Mouse (Mus musculus) MEL (cell line): ENCODE measurements around the gene St6galnac3. TPM values are rescaled to one million over a fixed set of nuclear protein-coding genes. Genes with fewer than 3 reads are reported as not detected.

Source experiments
- DNase-seq: peaks from one replicate; pipeline ENCODE4 v3.0.0; 2011; ENCODE audit warnings: low read depth, low spot score
- H3K27ac ChIP-seq: 2 replicates; pipeline ENCODE4 v1.5.1; 2012; ENCODE audit warnings: low read depth, mild to moderate bottlenecking, control low read depth, low read length, moderate library complexity; ENCODE audit not compliant: control insufficient read depth
- H3K27me3 ChIP-seq, 2 experiments: fragments of 150-350 bp in 1 of 2; sonication (generic) in 1 of 2; 2 replicates each; pipeline ENCODE4 v1.6.1; 2012; ENCODE audit warnings: low read length in 2 of 2, mild to moderate bottlenecking in 2 of 2, improper control_type of control experiment in 1 of 2, moderate library complexity in 1 of 2; ENCODE audit not compliant: insufficient read depth in 2 of 2, control insufficient read depth in 1 of 2
- H3K36me3 ChIP-seq, 2 experiments: 2 replicates each; pipeline ENCODE4 v1.6.1; 2012 to 2014; ENCODE audit warnings: low read length in 2 of 2, improper control_type of control experiment in 1 of 2, inconsistent platforms in 1 of 2, mild to moderate bottlenecking in 1 of 2; ENCODE audit not compliant: insufficient read depth in 2 of 2, control insufficient read depth in 1 of 2
- H3K4me1 ChIP-seq, 2 experiments: fragments of 150-350 bp in 1 of 2; sonication (generic) in 1 of 2; 2 replicates each; pipeline ENCODE4 v1.6.1; 2012; ENCODE audit warnings: low read length in 2 of 2, improper control_type of control experiment in 1 of 2, mild to moderate bottlenecking in 1 of 2; ENCODE audit not compliant: insufficient read depth in 2 of 2, control insufficient read depth in 1 of 2
- H3K4me3 ChIP-seq, 2 experiments: fragments of 150-350 bp in 1 of 2; sonication (generic) in 1 of 2; 2 replicates each; pipeline ENCODE4 v1.5.1; 2012; ENCODE audit warnings: low read depth in 2 of 2, low read length in 2 of 2, mild to moderate bottlenecking in 2 of 2, moderate library complexity in 2 of 2, control low read depth in 1 of 2, improper control_type of control experiment in 1 of 2; ENCODE audit not compliant: control insufficient read depth in 1 of 2, insufficient read depth in 1 of 2
- H3K79me2 ChIP-seq: 2 replicates; pipeline ENCODE4 v1.6.1; 2012; ENCODE audit warnings: mild to moderate bottlenecking, low read length, moderate library complexity; ENCODE audit not compliant: control insufficient read depth, poor library complexity, insufficient read depth
- H3K9ac ChIP-seq: 2 replicates; pipeline ENCODE4 v1.6.1; 2012; ENCODE audit warnings: low read depth, mild to moderate bottlenecking, control low read depth, low read length, moderate library complexity; ENCODE audit not compliant: control insufficient read depth, poor library complexity, severe bottlenecking
- H3K9me3 ChIP-seq: fragments of 150-350 bp; sonication (generic); replicated peaks from 2 replicates; pipeline ENCODE4 v1.6.1; 2012; ENCODE audit warnings: mild to moderate bottlenecking, low read length, improper control_type of control experiment, moderate library complexity; ENCODE audit not compliant: insufficient read depth
- BHLHE40 ChIP-seq: IDR thresholded peaks from 2 replicates; pipeline ENCODE4 v1.6.1; 2012; ENCODE audit warnings: low read depth, mild to moderate bottlenecking, inconsistent platforms, low read length, improper control_type of control experiment, borderline replicate concordance
- CHD1 ChIP-seq: IDR thresholded peaks from 2 replicates; pipeline ENCODE4 v1.6.1; 2012; ENCODE audit warnings: low read depth, mild to moderate bottlenecking, inconsistent platforms, low read length, improper control_type of control experiment
- CTCF ChIP-seq, 3 experiments: IDR thresholded peaks in 2 of 3; conservative IDR thresholded peaks in 1 of 3; 2 replicates each; pipeline ENCODE4 v1.5.1; 2011 to 2012; ENCODE audit warnings: low read length in 3 of 3, low read depth in 2 of 3, mild to moderate bottlenecking in 2 of 3, improper control_type of control experiment in 1 of 3, inconsistent platforms in 1 of 3, mixed read lengths in 1 of 3, moderate library complexity in 1 of 3; ENCODE audit not compliant: control insufficient read depth in 1 of 3, insufficient read depth in 1 of 3, poor library complexity in 1 of 3, severe bottlenecking in 1 of 3
- ELF1 ChIP-seq: IDR thresholded peaks from 2 replicates; pipeline ENCODE4 v1.6.1; 2014; ENCODE audit warnings: low read depth, mild to moderate bottlenecking, inconsistent platforms, low read length, improper control_type of control experiment, moderate library complexity
- EP300 ChIP-seq, 2 experiments: IDR thresholded peaks; 2 replicates each; pipeline ENCODE4 v1.6.1; 2011; ENCODE audit warnings: improper control_type of control experiment in 2 of 2, low read length in 2 of 2, low read depth in 1 of 2, mild to moderate bottlenecking in 1 of 2
- ETS1 ChIP-seq: IDR thresholded peaks from 2 replicates; pipeline ENCODE4 v1.6.1; 2012; ENCODE audit warnings: low read depth, mild to moderate bottlenecking, inconsistent platforms, low read length, improper control_type of control experiment, moderate library complexity
- GABPA ChIP-seq: IDR thresholded peaks from 2 replicates; pipeline ENCODE4 v1.6.1; 2012; ENCODE audit warnings: low read depth, mild to moderate bottlenecking, inconsistent platforms, low read length, improper control_type of control experiment, moderate library complexity
- GATA1 ChIP-seq: IDR thresholded peaks from 2 replicates; pipeline ENCODE4 v1.6.1; 2011; ENCODE audit warnings: low read depth, low read length, improper control_type of control experiment
- KAT2A ChIP-seq: conservative IDR thresholded peaks from 2 replicates; pipeline ENCODE4 v1.6.1; 2012; ENCODE audit warnings: low read depth, low read length, improper control_type of control experiment, inconsistent platforms
- MAFK ChIP-seq: IDR thresholded peaks from 2 replicates; pipeline ENCODE4 v1.6.1; 2011; ENCODE audit warnings: low read depth, mild to moderate bottlenecking, low read length, improper control_type of control experiment, borderline replicate concordance
- MEF2A ChIP-seq: IDR thresholded peaks from 2 replicates; pipeline ENCODE4 v1.6.1; 2014; ENCODE audit warnings: low read depth, mild to moderate bottlenecking, inconsistent platforms, low read length, improper control_type of control experiment; ENCODE audit not compliant: poor library complexity, insufficient replicate concordance, severe bottlenecking; ENCODE audit errors: extremely low read depth
- MYC ChIP-seq: IDR thresholded peaks from 2 replicates; pipeline ENCODE4 v1.6.1; 2011; ENCODE audit warnings: low read depth, mild to moderate bottlenecking, low read length, improper control_type of control experiment, moderate library complexity
- NELFE ChIP-seq: IDR thresholded peaks from 2 replicates; pipeline ENCODE4 v1.6.1; 2011; ENCODE audit warnings: low read depth, low read length, improper control_type of control experiment
- NRF1 ChIP-seq: IDR thresholded peaks from 2 replicates; pipeline ENCODE4 v1.6.1; 2014; ENCODE audit warnings: low read depth, mild to moderate bottlenecking, inconsistent platforms, low read length, improper control_type of control experiment, moderate library complexity; ENCODE audit not compliant: poor library complexity, insufficient read depth, severe bottlenecking
- POLR2A ChIP-seq, 2 experiments: IDR thresholded peaks; 2 replicates each; pipeline ENCODE4 v1.6.1; 2011 to 2012; ENCODE audit warnings: low read length in 2 of 2, mild to moderate bottlenecking in 2 of 2, control low read depth in 1 of 2, improper control_type of control experiment in 1 of 2, low read depth in 1 of 2, moderate library complexity in 1 of 2; ENCODE audit not compliant: control insufficient read depth in 1 of 2, insufficient read depth in 1 of 2, poor library complexity in 1 of 2
- RAD21 ChIP-seq: IDR thresholded peaks from 2 replicates; pipeline ENCODE4 v1.6.1; 2011; ENCODE audit warnings: mild to moderate bottlenecking, low read depth, low read length, improper control_type of control experiment
- RCOR1 ChIP-seq: IDR thresholded peaks from 2 replicates; pipeline ENCODE4 v1.6.1; 2012; ENCODE audit warnings: low read depth, mild to moderate bottlenecking, inconsistent platforms, low read length, improper control_type of control experiment
- SIN3A ChIP-seq: IDR thresholded peaks from 2 replicates; pipeline ENCODE4 v1.6.1; 2012; ENCODE audit warnings: low read length, improper control_type of control experiment, inconsistent platforms
- SMC3 ChIP-seq: IDR thresholded peaks from 2 replicates; pipeline ENCODE4 v1.6.1; 2011; ENCODE audit warnings: low read depth, low read length, improper control_type of control experiment
- TAL1 ChIP-seq: IDR thresholded peaks from 2 replicates; pipeline ENCODE4 v1.6.1; 2012; ENCODE audit warnings: mild to moderate bottlenecking, inconsistent platforms, low read length, moderate library complexity, mixed read lengths
- TCF12 ChIP-seq: IDR thresholded peaks from 2 replicates; pipeline ENCODE4 v1.6.1; 2014; ENCODE audit warnings: low read depth, mild to moderate bottlenecking, inconsistent platforms, low read length, improper control_type of control experiment, moderate library complexity
- UBTF ChIP-seq: IDR thresholded peaks from 2 replicates; pipeline ENCODE4 v1.6.1; 2012; ENCODE audit warnings: low read depth, mild to moderate bottlenecking, inconsistent platforms, low read length, improper control_type of control experiment, moderate library complexity, borderline replicate concordance; ENCODE audit not compliant: insufficient read depth
- USF1 ChIP-seq: IDR thresholded peaks from 2 replicates; pipeline ENCODE4 v1.6.1; 2014; ENCODE audit warnings: low read depth, mild to moderate bottlenecking, inconsistent platforms, low read length, improper control_type of control experiment, moderate library complexity
- ZMIZ1 ChIP-seq: IDR thresholded peaks from 2 replicates; pipeline ENCODE4 v1.6.1; 2012; ENCODE audit warnings: low read depth, mild to moderate bottlenecking, inconsistent platforms, low read length, improper control_type of control experiment, moderate library complexity
- ZNF384 ChIP-seq: IDR thresholded peaks from 2 replicates; pipeline ENCODE4 v1.6.1; 2012; ENCODE audit warnings: low read depth, mild to moderate bottlenecking, inconsistent platforms, low read length, improper control_type of control experiment
- polyA plus RNA-seq, 2 experiments: library from polyadenylated mRNA; stranded (reverse) in 1 of 2; unstranded in 1 of 2; fragments of >175 nt in 1 of 2; fragments of >200 nt in 1 of 2; gene quantifications; 2 replicates each; pipeline versions ENCODE4 v1.2.1 to v1.2.4; 2012; ENCODE audit warnings: low replicate concordance in 2 of 2, low read depth in 1 of 2; ENCODE audit not compliant: insufficient read length in 2 of 2, insufficient read depth in 1 of 2, missing spikeins in 1 of 2
- total RNA-seq: library from RNA; depleted of rRNA; stranded (reverse); fragments of 300-350 nt; gene quantifications from 2 replicates; pipeline ENCODE4 v1.2.3, GENCODE M21; 2012

St6galnac3 gene
- total and polyA plus RNA-seq, 3 experiments, result 7.8 to 11.4 TPM; not detected in 1

- Histone ChIP-seq H3K4me3 (no peak overlapping the region), H3K4me1 (peaks cover 15 to 40% of the 10 kb centered on the region in 2 experiments), H3K79me2 (peaks cover 18% of the 10 kb centered on the region), H3K27ac (no peak overlapping the region), H3K27me3 (no peaks in the 10 kb centered on the region), H3K9ac (no peak overlapping the region), H3K9me3 (no peaks in the 10 kb centered on the region), H3K36me3 (peaks cover 0 to 27% of the 10 kb centered on the region in 2 experiments; a peak in 2 of 4 replicates)
- peak; percentile 32 for DNase-seq
- no peak for TF ChIP-seq RCOR1
- TF ChIP-seq GATA1, result peak; percentile 82
- peak; percentile 84 for TF ChIP-seq TCF12
- TF ChIP-seq ETS1, result 0 out of 2 replicates have a peak, but pooled peaks have one; percentile 13
- no peak for TF ChIP-seq MEF2A
- TF ChIP-seq TAL1, result peak; percentile 71
- TF ChIP-seq EP300 (IDR thresholded peaks at IDR 0.05; ENCODE audit: low read depth in 1 of 2, low read length in 2 of 2), result peak; percentile 44 to 74; a peak in 3 of 4 replicates
These were observed 40.1 kb downstream of the St6galnac3 start for GRCm38 (mm10) chr3:153684909-153685308.

- no peak overlapping the region for H3K4me3 ChIP-seq
These were observed 42.7 kb downstream of the St6galnac3 start for GRCm38 (mm10) chr3:153682303-153682702.

GRCm38 (mm10) chr3:153681720-153682119 lies 43.3 kb downstream of the St6galnac3 start:
- peak overlapping the region; percentile 38 for H3K27ac ChIP-seq
- peaks cover 5% of the 10 kb centered on the region; the same call in 1 of the 2 replicates for H3K79me2 ChIP-seq
- no peak for TF ChIP-seq UBTF
- TF ChIP-seq KAT2A, result no peak
- TF ChIP-seq ELF1, result no peak
- TF ChIP-seq GABPA, result no peak
- TF ChIP-seq ETS1, result peak; percentile 60; the same call in 1 of the 2 replicates
- no peak for TF ChIP-seq RAD21
- TF ChIP-seq ZNF384, result no peak
- peak; percentile 94 for TF ChIP-seq RCOR1
- no peak for TF ChIP-seq ZMIZ1
- TF ChIP-seq MYC, result no peak
- no peak; the same call in 1 of the 2 replicates for TF ChIP-seq SMC3
- no peak; the same call in 1 of the 2 replicates for TF ChIP-seq BHLHE40
- peak; percentile 18 for TF ChIP-seq TAL1
- TF ChIP-seq SIN3A, result peak; percentile 73
- peak; percentile 86 for TF ChIP-seq GATA1
- peak in 1 of 2 experiments; percentile 68; a peak in 3 of 4 replicates for TF ChIP-seq EP300 (IDR thresholded peaks at IDR 0.05; ENCODE audit: low read depth in 1 of 2, low read length in 2 of 2)

More at GRCm38 (mm10) chr3:153682303-153682702, 42.7 kb downstream of the St6galnac3 start:
- H3K27ac ChIP-seq, result peak overlapping the region; percentile 16; the same call in 1 of the 2 replicates
- H3K4me1 ChIP-seq, result peaks cover 12 to 25% of the 10 kb centered on the region in 2 experiments
- peaks cover 0 to 16% of the 10 kb centered on the region in 2 experiments; a peak in 2 of 4 replicates for H3K36me3 ChIP-seq
- no peaks in the 10 kb centered on the region for H3K27me3 ChIP-seq
- H3K9ac ChIP-seq, result no peak overlapping the region
- peaks cover 5% of the 10 kb centered on the region; the same call in 1 of the 2 replicates for H3K79me2 ChIP-seq
- TF ChIP-seq POLR2A (IDR thresholded peaks at IDR 0.05; ENCODE audit: control insufficient read depth in 1 of 2, insufficient read depth in 1 of 2, low read depth in 1 of 2, low read length in 2 of 2, poor library complexity in 1 of 2), result no peak
- no peak for TF ChIP-seq CHD1
- TF ChIP-seq KAT2A, result no peak
- no peak for TF ChIP-seq ELF1
- no peak for TF ChIP-seq SIN3A
- TF ChIP-seq MAFK, result no peak
- no peak for TF ChIP-seq BHLHE40
- no peak for TF ChIP-seq NELFE
- no peak for TF ChIP-seq CTCF (IDR thresholded peaks at IDR 0.05 in 2 of 3, conservative IDR thresholded peaks at IDR 0.05 in 1 of 3; ENCODE audit: control insufficient read depth in 1 of 3, insufficient read depth in 1 of 3, low read depth in 2 of 3, low read length in 3 of 3, poor library complexity in 1 of 3, severe bottlenecking in 1 of 3)
- no peak for TF ChIP-seq MEF2A
- TF ChIP-seq TCF12, result no peak
- no peak for TF ChIP-seq ZMIZ1
- TF ChIP-seq USF1, result no peak
- TF ChIP-seq NRF1, result no peak
- no peak for DNase-seq
- no peaks in the 10 kb centered on the region for H3K9me3 ChIP-seq

More at GRCm38 (mm10) chr3:153681720-153682119, 43.3 kb downstream of the St6galnac3 start:
- Histone ChIP-seq H3K36me3 (peaks cover 2 to 16% of the 10 kb centered on the region in 2 experiments; a peak in 2 of 4 replicates), H3K9ac (no peak overlapping the region), H3K4me1 (peaks cover 12 to 27% of the 10 kb centered on the region in 2 experiments), H3K4me3 (no peak overlapping the region), H3K9me3 (no peaks in the 10 kb centered on the region), H3K27me3 (no peaks in the 10 kb centered on the region)
- DNase-seq, result peak; percentile 83
